Mouse (Mus musculus) naive thymus-derived CD4-positive, alpha-beta T cell, adult 2 months (primary cell): ENCODE measurements around the gene Adam15.

Experiments used
- DNase-seq: peaks from one replicate; pipeline ENCODE4 v3.0.0-alpha.2; 2011; ENCODE audit warnings: low read depth

The Adam15 gene

GRCm38 (mm10) chr3:89383651-89384255 is 34.0 kb upstream of the Adam15 start:
- DNase-seq = peak; percentile 46

- no peak for DNase-seq
These were observed 33.2 kb upstream of the Adam15 start for GRCm38 (mm10) chr3:89382950-89383349.

- DNase-seq = peak; percentile 69
These were observed 32.5 kb upstream of the Adam15 start for GRCm38 (mm10) chr3:89382033-89382882.

GRCm38 (mm10) chr3:89381233-89381632 is 31.4 kb upstream of the Adam15 start:
- no peak for DNase-seq

DNA sequence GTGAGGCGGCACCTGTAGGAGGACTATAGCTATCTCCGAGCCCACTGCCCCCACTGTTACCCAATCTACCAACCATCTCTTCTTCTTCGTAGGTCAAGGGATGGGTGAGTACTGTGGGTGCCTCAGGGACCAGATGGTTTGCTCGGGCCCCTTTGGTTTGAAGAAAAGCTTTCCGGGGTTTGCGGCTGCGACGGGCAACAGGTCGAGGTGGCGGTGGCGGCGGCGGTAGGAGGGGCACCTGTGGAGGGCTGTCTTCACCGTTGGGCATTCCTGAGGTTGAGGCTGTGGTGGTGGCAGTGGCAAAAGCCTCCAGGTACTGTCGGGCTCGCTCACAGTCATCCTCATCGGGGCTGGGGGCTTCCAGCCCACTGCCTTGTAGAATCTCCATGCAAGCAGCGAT is 30.9 kb upstream of the Adam15 start:
- DNase-seq = no peak

DNA sequence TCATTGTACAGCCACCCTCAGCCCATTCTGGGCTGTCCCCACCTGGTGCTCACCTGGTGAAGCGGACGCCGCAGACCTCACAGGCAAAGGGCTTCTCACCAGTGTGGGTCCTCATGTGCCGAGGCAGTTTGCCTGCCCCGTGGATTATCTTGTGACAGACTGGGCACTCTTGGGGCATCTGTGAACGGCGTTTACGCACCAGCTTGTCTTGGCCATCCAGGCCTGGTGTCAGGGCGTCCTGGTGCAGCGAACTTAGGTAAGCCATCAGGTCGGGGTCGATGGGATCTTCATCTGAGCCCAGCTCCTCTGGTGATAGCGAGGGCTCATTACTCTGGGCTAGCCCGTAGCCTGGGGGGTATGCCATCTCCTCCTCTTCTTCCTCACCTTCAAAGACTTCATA is 30.5 kb upstream of the Adam15 start:
- DNase-seq = peak; percentile 39

- DNase-seq = peak; percentile 52
These were observed 29.8 kb upstream of the Adam15 start for GRCm38 (mm10) chr3:89379388-89380131.

DNA sequence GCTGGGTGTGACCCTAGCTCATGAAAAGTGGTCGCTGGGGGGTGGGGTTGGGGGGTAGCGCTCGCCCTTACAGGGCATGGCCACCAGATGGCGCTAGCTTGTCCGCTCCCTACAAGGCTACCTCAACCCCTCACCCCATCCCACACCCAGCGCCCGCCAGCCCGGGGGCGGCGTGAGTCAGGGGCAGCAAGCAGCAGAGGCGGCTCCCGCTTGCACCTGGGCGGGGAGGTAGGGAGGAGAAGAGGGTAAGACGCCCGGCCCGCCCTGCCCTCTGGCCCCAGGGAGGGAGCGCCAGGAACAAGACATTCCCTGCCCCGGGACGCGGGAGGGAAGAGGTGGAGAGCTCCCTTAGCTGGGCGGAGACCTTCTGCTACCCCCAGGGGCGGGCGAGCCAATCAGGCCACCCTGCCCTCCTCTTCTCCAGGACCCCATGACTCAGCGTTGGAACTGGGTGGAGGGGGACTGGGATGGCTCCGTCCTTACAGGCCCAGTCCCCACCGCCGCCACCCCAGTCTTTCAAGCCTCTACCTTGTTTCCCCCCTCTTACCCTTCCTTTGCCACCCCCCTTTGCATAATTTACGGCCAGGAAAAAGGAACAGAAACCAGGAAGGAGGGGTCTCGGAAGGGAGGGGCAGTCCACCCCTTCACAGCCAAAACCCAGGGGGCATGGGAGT is 28.7 kb upstream of the Adam15 start:
- DNase-seq = peak; percentile 88

DNA sequence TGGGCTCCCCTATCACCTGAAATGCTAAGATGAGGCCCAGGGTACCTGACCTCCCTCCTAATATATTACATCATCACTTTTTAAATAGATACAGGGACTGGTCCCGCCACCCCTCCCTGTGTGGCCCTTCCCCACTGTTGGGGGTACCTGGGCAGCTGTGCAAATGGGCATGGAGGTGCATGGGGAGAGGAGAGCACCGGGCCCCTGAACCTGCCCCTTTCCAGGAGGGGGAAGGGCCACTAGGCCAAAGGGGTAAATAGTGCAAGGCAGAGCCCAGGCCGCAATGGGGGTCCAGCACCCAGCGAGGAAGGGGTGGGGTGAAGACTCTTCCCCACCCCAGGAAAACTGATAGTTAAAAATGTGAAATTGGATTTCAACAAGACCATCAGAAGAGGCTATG is 28.0 kb upstream of the Adam15 start:
- DNase-seq = no peak

- peak; percentile 40 for DNase-seq
These were observed 23.9 kb upstream of the Adam15 start for GRCm38 (mm10) chr3:89373581-89374231.

GRCm38 (mm10) chr3:89367338-89367737 is 17.5 kb upstream of the Adam15 start:
- DNase-seq = no peak

DNA sequence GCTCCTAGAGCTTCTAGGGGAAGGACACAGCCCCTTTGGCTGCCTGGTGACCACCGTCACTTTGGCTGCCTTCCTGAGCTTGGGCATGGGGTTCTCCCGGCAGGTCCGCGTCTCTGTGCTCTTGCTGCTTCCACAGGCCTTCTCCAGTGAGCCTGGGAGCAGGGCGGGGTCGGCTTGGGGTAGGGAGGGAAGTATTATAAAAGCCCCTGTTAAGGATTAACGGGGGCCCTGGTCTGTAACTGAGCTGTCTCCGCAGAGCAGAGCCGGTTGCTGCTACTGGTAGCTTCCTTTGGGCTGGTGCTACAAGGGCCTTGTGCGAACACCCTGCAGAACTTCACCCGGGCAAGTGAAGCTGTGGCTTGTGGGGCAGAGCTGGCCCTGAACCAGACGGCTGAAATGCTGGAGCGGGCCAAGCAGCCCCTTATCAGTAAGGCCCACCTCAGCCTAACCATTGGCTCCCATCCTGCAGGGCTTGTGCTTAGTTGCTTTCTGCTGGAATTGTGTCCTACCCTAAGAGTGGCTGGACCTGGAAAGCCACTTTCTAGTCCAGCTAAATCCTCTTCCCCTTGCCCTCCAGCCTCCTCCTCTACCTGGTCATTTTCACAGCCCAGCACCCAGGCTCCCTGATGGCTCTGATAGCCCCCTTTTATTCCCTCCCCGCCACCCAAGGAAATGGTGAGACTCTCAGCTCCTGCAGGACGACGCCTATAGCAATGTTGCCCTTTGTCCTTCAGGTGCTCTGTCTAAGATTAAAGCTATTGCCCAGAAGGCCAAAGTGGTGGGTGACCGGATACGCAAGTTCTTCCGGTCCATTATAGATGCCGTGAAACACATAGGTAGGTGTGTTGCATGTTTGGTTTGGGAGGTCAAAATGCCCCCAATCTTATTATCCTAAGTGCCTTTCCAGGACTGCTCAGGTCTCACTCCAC is 16.0 kb upstream of the Adam15 start:
- no peak for DNase-seq

DNA sequence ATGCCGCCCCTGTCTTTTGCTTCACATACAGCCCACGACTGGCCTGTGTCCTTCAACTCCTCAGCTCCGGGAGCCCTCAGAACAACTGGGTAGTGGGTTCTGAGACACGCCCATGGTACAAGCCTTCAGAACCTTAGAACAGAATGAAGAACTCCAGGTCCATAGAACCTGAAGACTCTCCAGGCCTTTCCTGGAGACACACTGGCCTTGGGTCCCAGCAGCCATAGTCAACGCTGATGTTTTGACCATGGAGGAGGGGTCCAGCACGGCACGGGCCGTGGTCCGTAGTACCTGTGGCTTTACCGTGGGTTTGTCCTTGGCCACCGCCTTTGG is 15.3 kb upstream of the Adam15 start, which contains the start of gene Dcst1:
TSS of gene Dcst1 (minus strand) at position 101 of the 333 bp plus-strand sequence.
- DNase-seq = no peak

GRCm38 (mm10) chr3:89364631-89365030 is 14.8 kb upstream of the Adam15 start:
- no peak for DNase-seq

DNA sequence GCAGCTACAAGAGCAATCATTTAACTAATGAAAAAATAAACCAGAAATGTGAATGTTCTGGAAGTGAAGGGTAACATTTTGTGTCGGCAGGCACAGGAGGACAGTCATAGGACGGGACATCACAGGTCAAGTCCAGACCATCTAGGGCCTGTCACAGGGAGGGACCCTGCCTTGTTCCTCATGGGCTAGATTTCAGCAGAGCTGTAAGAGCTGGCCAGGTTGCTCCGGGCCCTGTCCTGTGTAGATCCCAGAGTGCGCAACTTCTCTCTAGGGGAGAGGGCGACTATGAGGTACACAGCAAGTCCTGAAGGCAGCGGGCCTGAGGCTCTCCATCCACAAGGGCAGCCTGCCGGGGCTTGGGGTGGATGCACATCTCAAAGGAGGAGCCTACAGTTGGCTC is 11.9 kb upstream of the Adam15 start, which contains the start of gene Dcst2:
TSS of gene Dcst2 (plus strand) at position 301 of the 400 bp plus-strand sequence.
- no peak for DNase-seq

DNA sequence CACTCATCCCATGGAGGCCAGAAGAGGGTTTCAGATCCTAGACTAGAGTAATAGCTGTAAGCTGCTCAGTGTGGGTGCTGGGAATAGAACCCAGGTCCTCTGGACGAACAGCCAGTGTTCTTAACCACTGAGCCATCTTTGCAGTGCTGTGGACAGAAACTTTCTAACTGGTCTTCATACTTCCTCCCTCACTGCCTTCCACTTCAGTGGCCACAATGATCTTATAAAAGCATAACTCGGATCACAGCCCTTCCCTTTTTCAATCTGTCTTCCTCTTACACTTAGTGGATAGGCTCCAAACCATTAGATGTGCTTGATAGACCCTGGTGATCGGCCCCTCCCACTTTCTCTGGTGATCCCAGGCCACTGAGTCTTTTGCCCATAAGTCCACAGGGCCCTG is 10.4 kb upstream of the Adam15 start:
- no peak for DNase-seq

GRCm38 (mm10) chr3:89359630-89360029 is 9.8 kb upstream of the Adam15 start:
- no peak for DNase-seq

GRCm38 (mm10) chr3:89356029-89356428 is 6.2 kb upstream of the Adam15 start:
- no peak for DNase-seq

DNA sequence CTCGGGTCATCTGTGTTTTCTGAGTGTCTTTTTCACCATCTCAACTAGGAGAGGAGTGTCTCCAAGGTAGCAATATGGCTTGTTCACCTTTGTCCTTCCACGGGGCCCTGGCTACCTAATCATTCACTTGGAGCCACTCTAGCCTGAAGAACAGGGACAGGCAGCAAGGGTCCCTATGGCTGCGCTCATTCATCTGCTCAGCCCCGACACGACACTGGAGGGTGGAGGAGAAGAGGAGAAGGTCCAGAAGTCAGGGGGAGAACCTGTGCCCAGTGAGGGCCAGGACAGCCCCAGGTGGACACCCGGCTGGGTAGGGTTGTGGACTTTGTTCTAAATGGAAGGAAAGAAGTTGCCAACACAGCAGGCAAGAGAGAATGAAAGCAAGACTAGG is 5.7 kb upstream of the Adam15 start:
- no peak for DNase-seq

DNA sequence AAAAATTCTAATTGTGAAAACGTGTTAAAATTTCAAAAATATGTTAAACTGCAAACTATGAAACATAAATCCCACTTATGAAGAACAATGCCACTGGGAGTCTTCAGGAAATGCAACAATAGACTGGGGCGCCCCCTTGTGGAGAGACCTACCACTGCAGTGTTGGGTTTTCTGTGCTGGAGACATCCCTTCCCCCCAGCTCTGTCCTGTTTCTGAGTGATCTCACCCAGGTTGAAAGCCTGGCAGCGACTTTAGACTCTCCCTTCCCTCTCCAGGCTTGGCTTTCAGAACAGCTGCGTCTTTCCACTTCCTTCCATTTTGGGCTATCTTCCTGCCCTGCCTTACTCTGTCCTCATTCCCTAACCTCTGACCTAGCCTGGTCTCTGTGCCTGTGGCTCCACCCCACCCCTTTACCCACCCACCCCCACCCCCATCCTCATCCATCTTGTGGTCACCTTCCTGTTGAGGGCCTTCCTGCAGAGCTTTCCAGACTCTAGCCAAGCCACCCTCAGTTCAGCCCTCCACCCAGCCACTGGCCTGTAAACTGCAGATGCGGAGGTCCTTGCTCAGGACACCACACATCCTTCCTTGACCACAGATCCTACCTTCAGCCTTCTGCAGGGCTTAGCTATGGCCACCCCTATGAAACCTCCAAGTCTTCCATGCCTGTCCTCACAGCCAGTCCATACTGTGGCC is 5.2 kb upstream of the Adam15 start:
- peak; percentile 91 for DNase-seq
